Comparison of ENCODE assay signal across 32 mouse cellular contexts in genomic region chr4:52752838-52753509, GRCm38 (mm10).
DNase-seq lines count a peak whose midpoint lies in the region; ATAC-seq lines count a peak whose summit lies in the region.
"Had no signal": no experiment of that assay in that cellular context is flagged by ENCODE, and none has a peak within 500 bp of the region (broad histone marks: within the 10 kb centered on the region; RNA-seq: fewer than 3 reads in every experiment).

No protein-coding gene starts in this region.

- no peaks in the 10 kb centered on the region for H3K36me3 ChIP-seq in hindbrain, embryonic 12.5 days
- H3K36me3 ChIP-seq in hindbrain, embryonic 10.5 days: no peaks in the 10 kb centered on the region
- H3K36me3 ChIP-seq in neural tube, embryonic 12.5 days: no peaks in the 10 kb centered on the region
- no peaks in the 10 kb centered on the region for H3K36me3 ChIP-seq in hindbrain, embryonic 16.5 days (ENCODE audit: control insufficient read depth, insufficient read depth, low read length)
- H3K36me3 ChIP-seq: embryonic facial prominence, embryonic 12.5 days; forebrain, embryonic 15.5 days; midbrain, embryonic 15.5 days; stomach, embryonic 15.5 days had no signal

- no peaks in the 10 kb centered on the region for H3K9me3 ChIP-seq in hindbrain, embryonic 12.5 days (replicated peaks)
- H3K9me3 ChIP-seq in hindbrain, embryonic 10.5 days: no peaks in the 10 kb centered on the region
- H3K9me3 ChIP-seq in neural tube, embryonic 12.5 days: no peaks in the 10 kb centered on the region
- H3K9me3 ChIP-seq in hindbrain, embryonic 16.5 days (ENCODE audit: control insufficient read depth, low read length): no peaks in the 10 kb centered on the region
- H3K9me3 ChIP-seq: embryonic facial prominence, embryonic 12.5 days; forebrain, embryonic 15.5 days; midbrain, embryonic 15.5 days; stomach, embryonic 15.5 days had no signal

- WGBS in hindbrain, embryonic 12.5 days: 69% methylated on average over 8 of the region's 8 CpGs
- WGBS in hindbrain, embryonic 10.5 days: 69% methylated on average over 8 of the region's 8 CpGs
- WGBS in neural tube, embryonic 12.5 days: 60% methylated on average over 8 of the region's 8 CpGs
- WGBS in hindbrain, embryonic 16.5 days: 47% methylated on average over 8 of the region's 8 CpGs

- DNase-seq in hindbrain, embryonic 10.5 days (ENCODE audit: low spot score): no peak
- DNase-seq in neural tube, embryonic 10.5 days (ENCODE audit: extremely low spot score, low spot score): no peak
- no peak for DNase-seq in B cell, adult 2 months
- DNase-seq in kidney, adult 8-10 months: no peak
- DNase-seq: adrenal gland, postnatal 25 days; cerebellum, adult 2 months; embryo, embryonic 11 days; gastrocnemius, adult 2 months; gastrocnemius, postnatal 36 days; heart, adult 18-20 months; heart, postnatal 36 days; kidney, adult 11 months; kidney, postnatal 4 days; layer of hippocampus, postnatal 36 days; liver; lung, adult 2 months; lung, postnatal 10 days; right cerebral cortex, postnatal 25 days had no signal

- no peak overlapping the region for H3K4me2 ChIP-seq in hindbrain, embryonic 12.5 days (replicated peaks)
- H3K4me2 ChIP-seq in neural tube, embryonic 12.5 days (replicated peaks): no peak overlapping the region
- no peak overlapping the region for H3K4me2 ChIP-seq in hindbrain, embryonic 16.5 days (ENCODE audit: low read length)
- H3K4me2 ChIP-seq: embryonic facial prominence, embryonic 12.5 days; forebrain, embryonic 15.5 days; heart, embryonic 11.5 days; midbrain, embryonic 15.5 days; stomach, embryonic 15.5 days had no signal

- H3K27ac ChIP-seq in hindbrain, embryonic 12.5 days: no peak overlapping the region
- H3K27ac ChIP-seq in hindbrain, embryonic 10.5 days: no peak overlapping the region
- no peak overlapping the region for H3K27ac ChIP-seq in neural tube, embryonic 12.5 days
- H3K27ac ChIP-seq in hindbrain, embryonic 16.5 days (ENCODE audit: low read depth, low read length): no peak overlapping the region
- H3K27ac ChIP-seq: embryonic facial prominence, embryonic 12.5 days; forebrain, embryonic 15.5 days; gastrocnemius, adult 2 months; kidney, postnatal 0 days; liver, embryonic 14.5 days; macrophage; midbrain, embryonic 15.5 days; stomach, embryonic 15.5 days had no signal

- no peak overlapping the region for H3K9ac ChIP-seq in hindbrain, embryonic 12.5 days
- H3K9ac ChIP-seq in neural tube, embryonic 12.5 days: no peak overlapping the region
- no peak overlapping the region for H3K9ac ChIP-seq in hindbrain, embryonic 16.5 days (ENCODE audit: low read depth, low read length)
- H3K9ac ChIP-seq: embryonic facial prominence, embryonic 12.5 days; forebrain, embryonic 15.5 days; liver, embryonic 14.5 days; midbrain, embryonic 15.5 days; stomach, embryonic 15.5 days had no signal

- no peaks in the 10 kb centered on the region for H3K27me3 ChIP-seq in hindbrain, embryonic 12.5 days
- H3K27me3 ChIP-seq in hindbrain, embryonic 10.5 days (ENCODE audit: insufficient read depth, poor library complexity, severe bottlenecking): no peaks in the 10 kb centered on the region
- no peaks in the 10 kb centered on the region for H3K27me3 ChIP-seq in neural tube, embryonic 12.5 days (replicated peaks)
- no peaks in the 10 kb centered on the region for H3K27me3 ChIP-seq in hindbrain, embryonic 16.5 days (replicated peaks; ENCODE audit: control insufficient read depth, insufficient read depth, low read length)
- H3K27me3 ChIP-seq: embryonic facial prominence, embryonic 12.5 days; forebrain, embryonic 15.5 days; midbrain, embryonic 15.5 days; stomach, embryonic 15.5 days had no signal

- H3K4me3 ChIP-seq in hindbrain, embryonic 12.5 days: no peak overlapping the region
- H3K4me3 ChIP-seq in hindbrain, embryonic 10.5 days: no peak overlapping the region
- no peak overlapping the region for H3K4me3 ChIP-seq in neural tube, embryonic 12.5 days
- H3K4me3 ChIP-seq in hindbrain, embryonic 16.5 days (ENCODE audit: low read length): no peak overlapping the region
- H3K4me3 ChIP-seq: embryonic facial prominence, embryonic 12.5 days; forebrain, embryonic 15.5 days; gastrocnemius, adult 2 months; midbrain, embryonic 15.5 days; myocyte; stomach, embryonic 15.5 days had no signal

- no peaks in the 10 kb centered on the region for H3K4me1 ChIP-seq in hindbrain, embryonic 12.5 days
- no peaks in the 10 kb centered on the region for H3K4me1 ChIP-seq in hindbrain, embryonic 10.5 days (replicated peaks)
- no peaks in the 10 kb centered on the region for H3K4me1 ChIP-seq in neural tube, embryonic 12.5 days
- H3K4me1 ChIP-seq in hindbrain, embryonic 16.5 days (ENCODE audit: control insufficient read depth, insufficient read depth, low read depth, low read length): no peaks in the 10 kb centered on the region
- H3K4me1 ChIP-seq: embryonic facial prominence, embryonic 12.5 days; forebrain, embryonic 15.5 days; midbrain, embryonic 15.5 days; stomach, embryonic 15.5 days had no signal

- 0 out of 2 replicates have a peak, but pooled peaks have one; percentile 50 for ATAC-seq in hindbrain, embryonic 12.5 days (ENCODE audit: low FRiP score)
- ATAC-seq in neural tube, embryonic 12.5 days (ENCODE audit: low FRiP score, low read depth): peak; percentile 29; the same call in 1 of the 2 replicates
- peak; percentile 61; the same call in 1 of the 2 replicates for ATAC-seq in hindbrain, embryonic 16.5 days
- ATAC-seq: CD4-positive, CD25-positive, alpha-beta regulatory T cell, adult 4 months; forebrain, embryonic 15.5 days; inflammation-experienced regulatory T-cells, adult 6 months; midbrain, embryonic 15.5 days had no signal
